Mouse (Mus musculus): ENCODE measurements around the gene Nr1h5. TPM values are rescaled to one million over a fixed set of nuclear protein-coding genes. Genes with fewer than 3 reads are reported as not detected.

Nr1h5 gene
- polyA plus RNA-seq, 1 experiment from 2014 or later = not detected

Other genes with a start within 250 kb of the Nr1h5 start
- gene Tspan2, start 229.6 kb downstream of the Nr1h5 start, polyA plus RNA-seq (2015; fragmentation: Nextera tagmentation; extraction: Ambion mirVana) = 4.6 and 5.3 TPM in 2 replicates
- 0.07 TPM in 1 of 2 replicates, not detected in the other for gene Tshb, start 181.4 kb downstream of the Nr1h5 start, polyA plus RNA-seq (2015; fragmentation: Nextera tagmentation; extraction: Ambion mirVana)
- gene Sycp1, start 28.0 kb downstream of the Nr1h5 start, polyA plus RNA-seq (2015; fragmentation: Nextera tagmentation; extraction: Ambion mirVana) = not detected in 2 replicates
- 56.6 and 60.0 TPM in 2 replicates for gene Sike1, start 31.6 kb upstream of the Nr1h5 start, polyA plus RNA-seq (2015; fragmentation: Nextera tagmentation; extraction: Ambion mirVana)
- gene Csde1, start 56.3 kb upstream of the Nr1h5 start, polyA plus RNA-seq (2015; fragmentation: Nextera tagmentation; extraction: Ambion mirVana) = 396 and 425 TPM in 2 replicates
- gene Nras, start 94.2 kb upstream of the Nr1h5 start, polyA plus RNA-seq (2015; fragmentation: Nextera tagmentation; extraction: Ambion mirVana) = 100 and 102 TPM in 2 replicates
- 0.17 and 0.28 TPM in 2 replicates for gene Ampd1, start 109.9 kb upstream of the Nr1h5 start, polyA plus RNA-seq (2015; fragmentation: Nextera tagmentation; extraction: Ambion mirVana)
- 11.9 and 12.8 TPM in 2 replicates for gene Dennd2c, start 138.5 kb upstream of the Nr1h5 start, polyA plus RNA-seq (2015; fragmentation: Nextera tagmentation; extraction: Ambion mirVana)
- gene Bcas2, start 207.5 kb upstream of the Nr1h5 start, polyA plus RNA-seq (2015; fragmentation: Nextera tagmentation; extraction: Ambion mirVana) = 231 and 257 TPM in 2 replicates

All from embryonic facial prominence, embryonic 13.5 days (tissue).